Mouse (Mus musculus) hindbrain, embryonic 14.5 days (tissue): ENCODE data around the gene Kifc1. TPM values are rescaled to one million over a fixed set of nuclear protein-coding genes. Genes with fewer than 3 reads are reported as not detected.
"Not testable (repeated sequence)": the region's sequence is repeated elsewhere in the genome, so short reads cannot be mapped to it uniquely, and the experiment has no call there.

ENCODE experiments used
- ATAC-seq: fragments of 200-750 bp; cut with Nextera tagmentation; 2 replicates; pipeline ENCODE4 v1.8.0; 2017; ENCODE audit warnings: moderate number of reproducible peaks, mild to moderate bottlenecking, moderate TSS enrichment, moderate library complexity; ENCODE audit not compliant: low FRiP score
- DNase-seq: peaks from one replicate; pipeline ENCODE4 v3.0.0-alpha.2; 2015; ENCODE audit warnings: low spot score
- H3K27ac ChIP-seq: fragments of 300-500 bp; sonication (generic); 2 replicates; pipeline ENCODE4 v1.5.1; 2014; ENCODE audit warnings: mild to moderate bottlenecking, moderate library complexity
- H3K27me3 ChIP-seq: fragments of 300-500 bp; sonication (generic); 2 replicates; pipeline ENCODE4 v1.6.1; 2014; ENCODE audit warnings: mild to moderate bottlenecking, low read length, mixed read lengths; ENCODE audit not compliant: control insufficient read depth, insufficient read depth
- H3K36me3 ChIP-seq: fragments of 300-500 bp; sonication (generic); replicated peaks from 2 replicates; pipeline ENCODE4 v1.6.1; 2014; ENCODE audit not compliant: control insufficient read depth, insufficient read depth
- H3K4me1 ChIP-seq: fragments of 300-500 bp; sonication (generic); replicated peaks from 2 replicates; pipeline ENCODE4 v1.6.1; 2014; ENCODE audit warnings: antibody characterized with exemption, low read length, mixed read lengths; ENCODE audit not compliant: control insufficient read depth, insufficient read depth
- H3K4me2 ChIP-seq: fragments of 300-500 bp; sonication (generic); replicated peaks from 2 replicates; pipeline ENCODE4 v1.6.1; 2014; ENCODE audit warnings: mild to moderate bottlenecking, moderate library complexity
- H3K4me3 ChIP-seq: fragments of 300-500 bp; sonication (generic); replicated peaks from 2 replicates; pipeline ENCODE4 v1.5.1; 2014; ENCODE audit warnings: mild to moderate bottlenecking, low read length
- H3K9ac ChIP-seq: fragments of 300-500 bp; sonication (generic); 2 replicates; pipeline ENCODE4 v1.6.1; 2014
- H3K9me3 ChIP-seq: fragments of 300-500 bp; sonication (generic); 2 replicates; pipeline ENCODE4 v1.6.1; 2016; ENCODE audit warnings: low read length; ENCODE audit not compliant: control insufficient read depth
- WGBS: fragments of 180-500 bp; shearing (Covaris S2); extraction: QIAGEN DNeasy Blood & Tissue Kit; methylation state at CpG from one replicate; pipeline ENCODE4 v1.1.7; 2014; 5-methylcytosine and 5-hydroxymethylcytosine counted together
- polyA plus RNA-seq: library from polyadenylated mRNA; unstranded; fragments of >200 nt; fragmentation: Nextera tagmentation; extraction: Ambion mirVana; gene quantifications from 2 replicates; pipeline ENCODE4 v1.2.1, GENCODE M21; 2014

Kifc1 gene
- polyA plus RNA-seq, 1 experiment from 2014 or later, result 1.8 TPM

DNA sequence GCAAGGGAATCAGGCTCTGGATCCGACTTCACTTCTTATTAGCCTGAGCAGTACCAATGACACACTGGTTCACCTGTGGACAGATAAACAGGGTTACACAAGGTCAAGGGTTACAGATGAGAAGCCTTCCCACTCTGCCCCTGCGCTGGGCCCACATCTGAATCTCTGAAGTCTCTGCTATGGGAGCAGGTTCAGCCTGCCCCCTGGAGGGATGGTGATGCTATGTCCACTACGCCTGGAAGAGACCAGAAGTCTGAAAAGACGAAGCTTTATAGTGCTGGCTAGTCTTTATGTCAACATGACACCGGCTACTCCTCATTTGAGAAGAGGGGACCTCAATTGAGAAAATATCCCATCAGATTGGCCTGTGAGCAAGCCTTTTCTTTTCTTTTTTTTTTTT lies 14.7 kb downstream of the Kifc1 start:
- H3K27ac ChIP-seq, H3K4me2 ChIP-seq, H3K4me3 ChIP-seq, H3K9ac ChIP-seq, ATAC-seq, H3K27me3 ChIP-seq, H3K4me1 ChIP-seq, DNase-seq, H3K9me3 ChIP-seq, H3K36me3 ChIP-seq: not testable (repeated sequence)
- 83% methylated on average over 5 of the region's 5 CpGs for WGBS

GRCm38 (mm10) chr17:33874411-33874810 lies 16.1 kb downstream of the Kifc1 start:
- no peak overlapping the region for H3K9ac ChIP-seq
- WGBS, result 80% methylated on average over 10 of the region's 11 CpGs
- H3K9me3 ChIP-seq, result no peaks in the 10 kb centered on the region
- DNase-seq (no peak), ATAC-seq (no peak)
- peaks cover 2% of the 10 kb centered on the region; the same call in 1 of the 2 replicates for H3K36me3 ChIP-seq
- no peaks in the 10 kb centered on the region for H3K4me1 ChIP-seq
- H3K27ac ChIP-seq, result no peak overlapping the region
- H3K4me3 ChIP-seq, result no peak overlapping the region
- no peaks in the 10 kb centered on the region for H3K27me3 ChIP-seq
- no peak overlapping the region for H3K4me2 ChIP-seq

DNA sequence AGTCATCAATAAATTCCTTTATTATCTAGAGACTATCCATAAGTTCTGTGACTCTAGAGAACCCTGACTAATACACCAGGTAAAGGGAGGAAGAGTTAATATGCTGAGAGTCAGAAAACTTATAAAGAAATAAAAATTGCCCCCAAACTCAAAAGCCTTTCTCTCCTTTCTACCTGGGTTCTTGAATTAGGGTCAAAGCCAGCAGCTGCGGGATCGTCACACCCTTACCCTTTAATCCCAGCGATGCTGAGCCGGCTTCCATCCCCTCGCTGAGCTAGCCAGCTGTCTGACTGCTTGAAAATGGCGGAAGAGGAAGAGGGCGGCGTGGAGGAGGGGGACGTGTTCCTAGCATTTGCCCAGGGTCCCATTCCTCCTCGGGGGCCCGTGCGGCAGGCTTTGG lies 16.9 kb downstream of the Kifc1 start, which contains the start of gene Gm7029:
Gm7029 (plus strand) TSS at position 301 of the 400 bp plus-strand sequence.
- H3K4me2 ChIP-seq, H3K9ac ChIP-seq, H3K4me1 ChIP-seq, H3K27me3 ChIP-seq, ATAC-seq, H3K27ac ChIP-seq, H3K36me3 ChIP-seq, DNase-seq, H3K4me3 ChIP-seq, H3K9me3 ChIP-seq: not testable (repeated sequence)
- WGBS, result 84% methylated on average over 3 of the region's 12 CpGs

- no peak overlapping the region for H3K4me3 ChIP-seq
- no peak overlapping the region for H3K9ac ChIP-seq
- WGBS, result 45% methylated on average over 9 of the region's 9 CpGs
- no peaks in the 10 kb centered on the region for H3K4me1 ChIP-seq
- H3K4me2 ChIP-seq, result no peak overlapping the region
- no peaks in the 10 kb centered on the region for H3K27me3 ChIP-seq
- DNase-seq (no peak), ATAC-seq (no peak)
- no peaks in the 10 kb centered on the region for H3K36me3 ChIP-seq
- no peak overlapping the region for H3K27ac ChIP-seq
- H3K9me3 ChIP-seq, result no peaks in the 10 kb centered on the region
Measured at GRCm38 (mm10) chr17:33865330-33866030, 25.0 kb downstream of the Kifc1 start.

GRCm38 (mm10) chr17:33857816-33858215 lies 32.6 kb downstream of the Kifc1 start:
- H3K4me3 ChIP-seq, result no peak overlapping the region
- no peaks in the 10 kb centered on the region for H3K4me1 ChIP-seq
- 50% methylated on average over 4 of the region's 4 CpGs for WGBS
- ATAC-seq (no peak), DNase-seq (no peak)
- no peaks in the 10 kb centered on the region for H3K9me3 ChIP-seq
- H3K27me3 ChIP-seq, result no peaks in the 10 kb centered on the region
- no peaks in the 10 kb centered on the region for H3K36me3 ChIP-seq
- H3K4me2 ChIP-seq, result no peak overlapping the region
- H3K9ac ChIP-seq, result no peak overlapping the region
- H3K27ac ChIP-seq, result no peak overlapping the region

- no peaks in the 10 kb centered on the region for H3K27me3 ChIP-seq
- 82% methylated on average over 1 of the region's 1 CpGs for WGBS
- ATAC-seq, result no peak
Measured at GRCm38 (mm10) chr17:33851331-33851730, 39.1 kb downstream of the Kifc1 start.

DNA sequence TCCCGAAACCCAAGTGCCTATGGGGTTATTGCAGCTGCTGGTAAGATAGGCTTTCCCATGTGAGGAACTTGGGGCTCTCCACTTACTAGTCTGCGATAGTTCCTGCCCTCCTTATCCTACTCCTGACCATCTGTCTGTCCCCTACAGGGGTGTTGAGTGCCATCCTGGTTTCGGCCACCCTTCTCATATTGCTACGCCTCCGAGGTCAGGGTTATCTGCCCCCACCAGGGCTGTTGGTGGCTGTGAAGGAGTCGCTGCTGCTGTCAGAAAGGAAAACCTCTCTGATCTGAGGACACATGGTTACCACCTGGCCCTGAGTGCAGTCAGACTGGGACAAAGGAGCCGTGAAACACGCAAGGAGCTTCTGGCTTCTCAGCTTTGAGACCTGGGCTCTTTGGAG lies 42.3 kb downstream of the Kifc1 start:
- Histone ChIP-seq H3K9ac (no peak overlapping the region), H3K4me1 (peaks cover 14% of the 10 kb centered on the region), H3K9me3 (no peaks in the 10 kb centered on the region), H3K36me3 (peaks cover 29% of the 10 kb centered on the region), H3K4me3 (no peak overlapping the region), H3K27me3 (no peaks in the 10 kb centered on the region), H3K27ac (no peak overlapping the region), H3K4me2 (no peak overlapping the region)
- DNase-seq, result no peak
- ATAC-seq, result no peak
- WGBS, result 94% methylated on average over 8 of the region's 8 CpGs

More at GRCm38 (mm10) chr17:33851331-33851730, 39.1 kb downstream of the Kifc1 start:
- Histone ChIP-seq H3K9ac (no peak overlapping the region), H3K36me3 (peaks cover 29% of the 10 kb centered on the region), H3K4me2 (no peak overlapping the region), H3K4me1 (no peaks in the 10 kb centered on the region), H3K9me3 (no peaks in the 10 kb centered on the region), H3K4me3 (no peak overlapping the region), H3K27ac (no peak overlapping the region)
- DNase-seq, result no peak

GRCm38 (mm10) chr17:33844196-33844595 lies 46.3 kb downstream of the Kifc1 start:
- H3K9me3 ChIP-seq, result no peaks in the 10 kb centered on the region
- H3K4me2 ChIP-seq, result peak overlapping the region; percentile 95
- H3K4me3 ChIP-seq, result peak overlapping the region; percentile 93
- no peak for ATAC-seq
- no peak for DNase-seq
- H3K27ac ChIP-seq, result no peak overlapping the region
- WGBS, result 79% methylated on average over 1 of the region's 1 CpGs
- no peaks in the 10 kb centered on the region for H3K27me3 ChIP-seq
- peaks cover 14% of the 10 kb centered on the region for H3K4me1 ChIP-seq
- H3K9ac ChIP-seq, result peak overlapping the region; percentile 75
- peaks cover 32% of the 10 kb centered on the region for H3K36me3 ChIP-seq

- H3K27ac ChIP-seq, result peak within 1 kb of the TSS; percentile 80
- ATAC-seq, result peak; percentile 96
- peaks cover 33% of the 10 kb centered on the region for H3K36me3 ChIP-seq
- peak within 1 kb of the TSS; percentile 75 for H3K9ac ChIP-seq
- peak; percentile 91 for DNase-seq
- H3K27me3 ChIP-seq, result no peaks in the 10 kb centered on the region
- H3K4me1 ChIP-seq, result peaks cover 14% of the 10 kb centered on the region
- peak within 1 kb of the TSS; percentile 93 for H3K4me3 ChIP-seq
- peak within 1 kb of the TSS; percentile 95 for H3K4me2 ChIP-seq
- no peaks in the 10 kb centered on the region for H3K9me3 ChIP-seq
- under 1% methylated on average over 45 of the region's 45 CpGs for WGBS
Measured at GRCm38 (mm10) chr17:33842966-33843795, 47.3 kb downstream of the Kifc1 start, which contains the start of gene Cd320. Gene Cd320, plus strand, starts transcription at chr17:33843091.
